Mouse (Mus musculus) neural tube, embryonic 12.5 days (tissue): Measurements from ENCODE around the gene Dctn3. TPM values are rescaled to one million over a fixed set of nuclear protein-coding genes. Genes with fewer than 3 reads are reported as not detected.

ENCODE experiments used
- ATAC-seq: fragments of 200-750 bp; cut with Nextera tagmentation; 2 replicates; pipeline ENCODE4 v1.8.0; 2017; ENCODE audit warnings: low read depth, mild to moderate bottlenecking, moderate TSS enrichment, moderate library complexity; ENCODE audit not compliant: low FRiP score
- H3K27ac ChIP-seq: fragments of 300-500 bp; sonication (generic); 2 replicates; pipeline ENCODE4 v1.5.1; 2016
- H3K27me3 ChIP-seq: fragments of 300-500 bp; sonication (generic); replicated peaks from 2 replicates; pipeline ENCODE4 v1.6.1; 2016; ENCODE audit warnings: mild to moderate bottlenecking
- H3K36me3 ChIP-seq: fragments of 300-500 bp; sonication (generic); 2 replicates; pipeline ENCODE4 v1.6.1; 2016; ENCODE audit warnings: mild to moderate bottlenecking
- H3K4me1 ChIP-seq: fragments of 300-500 bp; sonication (generic); 2 replicates; pipeline ENCODE4 v1.6.1; 2016
- H3K4me2 ChIP-seq: fragments of 300-500 bp; sonication (generic); replicated peaks from 2 replicates; pipeline ENCODE4 v1.6.1; 2016; ENCODE audit warnings: mild to moderate bottlenecking
- H3K4me3 ChIP-seq: fragments of 300-500 bp; sonication (generic); 2 replicates; pipeline ENCODE4 v1.5.1; 2016
- H3K9ac ChIP-seq: fragments of 300-500 bp; sonication (generic); 2 replicates; pipeline ENCODE4 v1.6.1; 2016; ENCODE audit warnings: mild to moderate bottlenecking
- H3K9me3 ChIP-seq: fragments of 300-500 bp; sonication (generic); 2 replicates; pipeline ENCODE4 v1.6.1; 2016; ENCODE audit warnings: mild to moderate bottlenecking
- WGBS: fragments of 180-500 bp; shearing (Covaris S2); methylation state at CpG from one replicate; pipeline ENCODE4 v1.1.7; 2016; 5-methylcytosine and 5-hydroxymethylcytosine counted together
- polyA plus RNA-seq: library from polyadenylated mRNA; unstranded; fragments of >200 nt; fragmentation: Nextera tagmentation; extraction: Ambion mirVana; gene quantifications from 2 replicates; pipeline ENCODE4 v1.2.1, GENCODE M21; 2016

Dctn3 gene
- polyA plus RNA-seq, 1 experiment from 2014 or later, result 225 TPM

DNA sequence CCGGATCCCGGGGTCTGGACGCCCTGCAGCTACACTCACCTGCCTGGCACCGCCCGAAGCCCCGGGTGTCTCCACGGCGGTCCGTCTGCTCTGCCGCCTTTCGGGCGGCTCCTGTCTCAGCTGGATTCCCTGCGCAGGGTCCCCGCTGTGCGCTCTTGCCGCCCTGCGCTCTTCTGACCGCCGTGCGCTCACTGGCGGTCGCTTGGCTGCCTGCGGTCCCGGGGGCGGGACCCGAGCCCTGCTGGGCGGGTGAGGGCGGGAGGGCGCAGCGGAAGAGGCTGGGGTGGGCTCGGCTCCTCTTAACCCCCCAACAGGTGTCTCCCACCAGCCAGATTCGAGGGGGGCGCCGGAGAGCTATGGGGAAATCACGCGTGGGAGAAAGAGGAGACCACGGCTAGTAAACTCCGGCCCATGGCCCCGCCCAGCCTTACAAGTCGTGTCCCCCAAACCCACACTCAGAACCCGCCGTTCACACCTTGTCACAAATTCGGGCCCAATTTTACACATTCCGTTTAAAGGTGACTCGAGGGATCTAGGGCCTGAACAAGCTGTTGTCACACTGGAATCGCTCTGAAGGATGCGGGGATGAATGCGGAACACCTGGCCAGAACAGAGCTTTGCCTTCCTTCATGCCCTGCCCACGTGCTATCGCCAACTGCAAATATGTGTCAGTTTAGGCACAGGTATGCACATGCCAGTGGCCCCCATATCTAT, 8.2 kb upstream of the Dctn3 start, which contains the start of gene Arid3c:
Gene Arid3c, minus strand, starts transcription at position 91 of the 714 bp plus-strand sequence.
- Histone ChIP-seq H3K9me3 (0 out of 2 replicates have a peak, but pooled peaks cover 6% of the 10 kb centered on the region), H3K36me3 (no peaks in the 10 kb centered on the region), H3K4me1 (peaks cover 24% of the 10 kb centered on the region), H3K9ac (peak within 1 kb of the TSS; percentile 44), H3K27me3 (peaks cover 69% of the 10 kb centered on the region), H3K27ac (no peak within 1 kb of the TSS), H3K4me2 (peak within 1 kb of the TSS; percentile 75), H3K4me3 (peak within 1 kb of the TSS; percentile 33)
- WGBS, result 1% methylated on average over 50 of the region's 50 CpGs
- ATAC-seq, result no peak

DNA sequence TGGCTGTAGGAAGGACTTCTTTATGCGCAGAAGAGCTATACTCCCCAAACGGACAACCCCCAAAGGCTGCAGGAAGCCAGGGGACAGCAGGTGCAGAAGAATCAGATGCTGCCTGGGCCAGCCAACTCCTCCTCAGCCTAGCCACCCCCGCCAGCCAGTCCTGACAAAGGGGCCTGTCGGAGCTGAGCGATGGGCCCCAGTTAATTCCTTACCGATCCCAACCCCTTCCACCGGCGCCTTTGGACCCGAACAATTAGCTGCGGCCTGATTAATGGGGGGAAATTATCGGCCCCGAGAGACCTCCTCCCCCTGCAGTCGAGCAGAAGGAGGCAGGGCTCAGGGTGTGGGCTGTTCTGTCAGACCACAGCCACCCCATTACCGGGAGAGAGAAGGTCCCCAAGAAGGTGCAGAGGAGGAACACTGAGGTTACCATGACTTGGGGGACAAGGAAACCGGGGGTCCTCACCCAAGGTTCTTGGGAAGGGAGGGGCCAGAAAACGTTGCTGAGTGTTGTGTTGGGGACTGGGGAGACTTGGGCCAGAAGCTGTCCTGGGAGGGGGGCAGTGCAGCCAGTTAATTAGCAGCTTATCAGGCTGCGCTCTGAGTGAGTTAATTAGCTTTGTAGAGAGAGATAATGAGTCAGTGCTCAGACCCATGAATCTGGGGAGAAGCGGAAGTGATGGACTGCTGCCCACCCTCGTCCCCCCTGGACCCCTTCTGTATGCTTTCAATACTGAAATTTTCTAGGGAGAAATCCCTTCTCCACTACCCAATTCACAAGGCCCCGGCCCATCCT, 4.1 kb upstream of the Dctn3 start:
- Histone ChIP-seq H3K27ac (0 out of 2 replicates have a peak overlapping the region, but pooled peaks have one; percentile 46), H3K36me3 (no peaks in the 10 kb centered on the region), H3K4me3 (no peak overlapping the region), H3K9ac (peak overlapping the region; percentile 26; the same call in 1 of the 2 replicates), H3K4me1 (peaks cover 39% of the 10 kb centered on the region), H3K4me2 (peak overlapping the region; percentile 46), H3K9me3 (no peaks in the 10 kb centered on the region), H3K27me3 (peaks cover 79% of the 10 kb centered on the region)
- ATAC-seq, result peak; percentile 48
- WGBS, result 9% methylated on average over 20 of the region's 20 CpGs

DNA sequence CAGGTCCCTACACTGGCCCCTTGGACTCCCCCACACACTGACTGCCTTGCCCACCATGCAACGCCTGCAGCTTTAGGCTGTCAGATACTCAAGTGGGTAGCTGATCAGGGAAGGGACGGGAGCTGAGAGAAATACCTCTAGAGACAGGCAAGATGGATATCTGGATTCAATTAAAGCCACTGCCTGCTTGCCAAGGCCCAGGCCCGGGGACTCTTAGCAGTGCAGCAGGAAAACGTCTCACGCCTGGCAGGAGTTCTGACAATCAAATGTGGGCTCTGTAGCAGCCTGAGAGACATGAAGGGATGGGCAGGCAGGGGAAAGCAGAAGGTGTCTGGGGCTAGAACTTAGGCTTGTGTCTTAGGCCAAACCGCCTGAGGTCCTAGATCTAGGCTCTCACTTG, 6.1 kb downstream of the Dctn3 start:
- H3K27me3 ChIP-seq, result no peaks in the 10 kb centered on the region
- H3K9ac ChIP-seq, result no peak overlapping the region
- WGBS, result 78% methylated on average over 6 of the region's 6 CpGs
- no peaks in the 10 kb centered on the region for H3K9me3 ChIP-seq
- no peak overlapping the region for H3K4me2 ChIP-seq
- H3K27ac ChIP-seq, result no peak overlapping the region
- H3K36me3 ChIP-seq, result peaks cover 52% of the 10 kb centered on the region
- peaks cover 32% of the 10 kb centered on the region for H3K4me1 ChIP-seq
- no peak for ATAC-seq
- H3K4me3 ChIP-seq, result no peak overlapping the region

DNA sequence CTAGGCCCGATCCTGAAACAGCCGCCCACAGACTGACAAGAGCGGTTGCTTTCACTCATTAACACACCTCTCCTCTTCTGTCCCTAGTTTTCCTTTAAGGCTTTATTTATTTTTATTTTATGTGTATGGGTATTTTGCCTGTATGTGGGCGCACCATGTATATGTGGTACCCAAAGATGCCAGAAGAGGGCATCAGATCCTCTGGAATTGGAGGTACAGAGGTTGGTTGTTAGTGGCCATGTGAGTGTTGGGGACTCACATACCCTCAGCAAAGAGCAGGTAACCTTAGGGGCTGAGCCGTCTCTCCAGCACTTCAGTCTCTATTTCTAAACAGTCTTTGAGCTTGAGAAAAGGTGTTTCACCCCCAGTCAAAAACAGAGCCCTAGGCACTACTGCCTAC, 7.4 kb downstream of the Dctn3 start:
- ATAC-seq, result no peak
- Histone ChIP-seq H3K4me1 (peaks cover 33% of the 10 kb centered on the region), H3K27me3 (no peaks in the 10 kb centered on the region), H3K4me3 (no peak overlapping the region), H3K4me2 (no peak overlapping the region), H3K27ac (no peak overlapping the region), H3K36me3 (peaks cover 56% of the 10 kb centered on the region), H3K9ac (no peak overlapping the region), H3K9me3 (no peaks in the 10 kb centered on the region)
- WGBS, result 83% methylated on average over 5 of the region's 5 CpGs

DNA sequence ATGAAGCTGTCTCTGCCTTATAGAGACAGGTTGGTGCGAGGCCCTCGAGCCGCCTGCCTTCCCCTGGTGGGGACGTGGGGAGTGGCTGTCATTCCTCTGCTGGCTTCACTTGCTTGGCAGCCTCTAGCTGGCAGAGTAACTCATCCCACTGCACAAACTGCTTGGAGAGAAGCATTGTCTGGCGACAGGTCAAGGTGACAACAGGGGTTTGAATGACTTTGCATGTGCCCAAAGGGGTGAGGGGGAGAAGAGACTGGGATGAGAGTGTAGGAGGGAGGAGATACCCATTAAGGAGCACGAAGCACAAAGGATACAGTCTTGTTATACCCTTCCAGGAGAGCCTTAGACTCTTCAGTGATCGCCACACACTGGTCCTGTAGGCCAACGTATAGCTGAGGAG, 7.9 kb downstream of the Dctn3 start:
- H3K27me3 ChIP-seq, result no peaks in the 10 kb centered on the region
- no peak for ATAC-seq
- H3K4me3 ChIP-seq, result no peak overlapping the region
- H3K36me3 ChIP-seq, result peaks cover 51% of the 10 kb centered on the region
- no peak overlapping the region for H3K27ac ChIP-seq
- no peaks in the 10 kb centered on the region for H3K9me3 ChIP-seq
- H3K4me1 ChIP-seq, result peaks cover 33% of the 10 kb centered on the region
- WGBS, result 83% methylated on average over 8 of the region's 8 CpGs
- H3K4me2 ChIP-seq, result no peak overlapping the region
- H3K9ac ChIP-seq, result no peak overlapping the region

DNA sequence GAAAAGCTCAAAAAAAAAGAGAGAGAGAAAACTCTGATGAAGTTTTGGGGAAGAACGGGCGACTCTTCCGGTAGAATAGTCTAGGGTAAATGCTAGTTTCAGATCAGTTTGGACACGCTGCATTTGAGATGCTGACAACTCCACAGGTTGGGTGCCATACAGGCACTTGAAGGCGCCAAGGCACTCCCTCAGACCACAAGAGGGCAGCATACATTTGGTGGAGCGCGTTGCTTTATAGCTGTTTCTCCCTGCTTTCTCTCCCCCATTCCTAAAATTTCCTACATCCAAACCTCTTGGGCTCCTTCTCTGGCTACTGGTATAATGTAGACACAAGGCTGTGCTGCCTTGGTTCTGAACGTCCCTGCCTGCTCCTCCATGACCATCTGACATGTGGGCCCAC, 8.7 kb downstream of the Dctn3 start:
- Histone ChIP-seq H3K27me3 (no peaks in the 10 kb centered on the region), H3K4me1 (peaks cover 33% of the 10 kb centered on the region), H3K27ac (no peak overlapping the region), H3K9me3 (no peaks in the 10 kb centered on the region), H3K4me3 (no peak overlapping the region), H3K4me2 (peak overlapping the region; percentile 93), H3K9ac (no peak overlapping the region), H3K36me3 (peaks cover 44% of the 10 kb centered on the region)
- no peak for ATAC-seq
- 15% methylated on average over 8 of the region's 8 CpGs for WGBS

DNA sequence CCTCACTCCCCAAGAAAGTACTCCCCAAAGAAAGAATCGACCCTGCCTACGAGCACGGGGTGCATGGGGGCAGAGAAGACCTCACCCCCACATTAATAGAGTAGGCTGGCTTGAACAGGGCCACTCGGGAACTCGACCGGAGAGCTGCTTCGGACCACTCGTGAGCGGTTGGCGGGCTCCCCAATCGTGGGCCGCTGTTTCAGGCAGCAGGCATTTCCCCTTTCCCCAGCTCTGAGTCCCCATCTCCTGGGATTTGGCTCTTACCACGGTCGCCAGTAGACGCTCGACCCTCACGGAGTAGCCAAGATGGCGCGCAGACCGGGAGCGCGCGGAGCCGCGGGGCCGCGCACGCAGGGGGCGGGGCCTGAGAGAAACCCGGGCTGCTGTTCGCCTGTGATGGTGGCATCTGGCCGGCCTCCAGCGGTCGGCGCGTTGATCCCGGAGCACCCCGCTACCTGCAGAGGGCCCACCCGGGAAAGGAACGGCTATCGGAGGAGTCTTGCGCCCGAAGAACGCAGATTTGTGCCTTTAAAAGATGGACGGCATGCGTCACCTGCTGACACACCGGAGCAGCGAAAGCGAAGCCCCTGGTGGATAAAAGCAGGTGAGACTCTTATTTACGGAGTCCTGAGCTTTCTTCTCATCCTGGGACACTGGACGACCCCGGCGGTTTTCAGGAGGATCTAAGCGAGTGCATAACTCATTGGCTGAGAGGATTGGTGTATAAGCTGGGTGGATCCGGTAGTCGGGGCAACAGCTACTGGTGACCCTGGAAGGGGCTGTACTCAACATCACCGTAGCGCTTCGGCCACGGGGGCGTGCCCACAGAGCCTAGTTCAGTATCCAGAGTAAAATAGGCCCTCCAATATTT, 9.5 kb downstream of the Dctn3 start, which contains the start of gene Rpp25l:
Gene Rpp25l, minus strand, starts transcription at position 338 of the 871 bp plus-strand sequence.
- Histone ChIP-seq H3K9me3 (no peaks in the 10 kb centered on the region), H3K36me3 (peaks cover 35% of the 10 kb centered on the region), H3K4me2 (peak within 1 kb of the TSS; percentile 93), H3K4me1 (peaks cover 33% of the 10 kb centered on the region), H3K27me3 (no peaks in the 10 kb centered on the region), H3K27ac (no peak within 1 kb of the TSS), H3K4me3 (peak within 1 kb of the TSS; percentile 77), H3K9ac (peak within 1 kb of the TSS; percentile 86)
- WGBS, result under 1% methylated on average over 61 of the region's 61 CpGs
- peak; percentile 72 for ATAC-seq

DNA sequence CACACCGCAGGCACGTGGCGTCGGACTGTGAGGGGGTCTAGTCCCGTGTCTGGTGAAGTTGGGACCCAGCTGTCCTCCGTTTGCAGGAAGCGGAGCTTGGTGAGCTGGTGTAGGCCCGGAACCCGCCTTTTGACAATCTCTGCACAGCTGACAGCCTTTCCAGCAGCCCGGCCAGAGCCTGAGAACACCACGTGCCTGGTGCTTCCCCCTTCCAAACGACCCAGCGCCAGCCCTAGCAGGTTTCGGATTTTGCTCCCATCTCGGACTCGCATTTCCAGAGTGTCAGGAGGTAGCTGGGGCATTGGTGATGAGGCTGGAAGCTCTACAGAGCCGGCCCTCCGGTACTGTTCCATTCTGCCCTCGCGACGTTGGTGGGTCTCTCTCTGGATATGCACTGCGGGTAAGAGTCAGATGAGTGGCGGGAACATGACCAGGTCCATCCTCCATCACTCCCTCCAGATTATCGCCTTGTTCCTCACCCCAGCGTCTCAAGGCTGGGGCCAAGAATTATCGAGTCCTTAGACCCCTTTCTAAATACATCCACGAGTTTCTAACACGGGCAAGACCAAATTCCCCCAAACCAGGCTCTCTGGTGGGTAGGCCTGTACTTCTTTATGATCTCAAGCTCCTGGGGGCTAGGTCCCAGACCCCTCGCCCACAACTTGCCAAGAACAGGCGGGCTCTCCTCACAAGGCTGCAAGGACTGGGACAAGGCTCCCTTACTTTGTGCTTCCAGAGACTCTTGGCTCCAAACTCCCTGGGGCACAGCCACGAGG, 10.4 kb downstream of the Dctn3 start:
- H3K4me2 ChIP-seq, result peak overlapping the region; percentile 93
- H3K4me1 ChIP-seq, result peaks cover 39% of the 10 kb centered on the region
- no peaks in the 10 kb centered on the region for H3K27me3 ChIP-seq
- H3K36me3 ChIP-seq, result peaks cover 27% of the 10 kb centered on the region
- WGBS, result 56% methylated on average over 31 of the region's 31 CpGs
- H3K9ac ChIP-seq, result peak overlapping the region; percentile 86
- no peak overlapping the region for H3K27ac ChIP-seq
- H3K9me3 ChIP-seq, result no peaks in the 10 kb centered on the region
- peak overlapping the region; percentile 77 for H3K4me3 ChIP-seq
- ATAC-seq, result no peak

DNA sequence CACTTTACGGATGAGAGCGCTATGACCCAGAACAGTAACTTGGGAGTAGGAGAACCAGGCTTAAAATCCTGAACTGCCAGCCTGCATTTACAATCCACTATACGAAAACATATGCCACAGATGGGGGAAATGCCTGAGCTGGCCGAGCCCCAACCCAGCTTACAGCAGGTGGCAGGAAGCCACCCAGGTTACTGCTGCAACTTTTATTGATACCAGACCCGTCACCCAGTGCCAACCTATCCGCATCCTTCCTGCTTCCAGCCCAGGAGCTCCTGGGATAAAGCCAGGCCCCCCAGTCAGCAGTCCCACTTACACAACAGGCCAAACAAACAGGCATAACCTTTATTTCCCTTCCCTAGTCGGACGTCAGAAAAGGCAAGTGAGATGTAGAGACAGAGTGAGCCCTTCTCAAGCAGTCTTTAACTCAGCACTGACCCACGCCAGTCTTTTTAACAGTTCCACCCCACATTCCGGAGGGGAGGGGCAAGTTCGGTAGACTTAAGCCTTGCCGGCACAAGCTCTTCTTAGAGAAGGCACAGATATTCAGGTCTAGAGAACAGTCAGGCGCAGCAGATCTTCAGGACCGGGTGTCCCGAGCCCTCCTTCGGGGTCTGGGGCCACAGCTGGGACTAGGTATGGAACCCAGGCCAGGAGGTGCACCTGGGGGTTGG, 11.1 kb downstream of the Dctn3 start:
- no peak for ATAC-seq
- no peaks in the 10 kb centered on the region for H3K27me3 ChIP-seq
- peak overlapping the region; percentile 93 for H3K4me2 ChIP-seq
- H3K9me3 ChIP-seq, result no peaks in the 10 kb centered on the region
- peaks cover 42% of the 10 kb centered on the region for H3K4me1 ChIP-seq
- peak overlapping the region; percentile 86 for H3K9ac ChIP-seq
- peak overlapping the region; percentile 77 for H3K4me3 ChIP-seq
- H3K27ac ChIP-seq, result no peak overlapping the region
- WGBS, result 83% methylated on average over 16 of the region's 16 CpGs
- H3K36me3 ChIP-seq, result peaks cover 20% of the 10 kb centered on the region

DNA sequence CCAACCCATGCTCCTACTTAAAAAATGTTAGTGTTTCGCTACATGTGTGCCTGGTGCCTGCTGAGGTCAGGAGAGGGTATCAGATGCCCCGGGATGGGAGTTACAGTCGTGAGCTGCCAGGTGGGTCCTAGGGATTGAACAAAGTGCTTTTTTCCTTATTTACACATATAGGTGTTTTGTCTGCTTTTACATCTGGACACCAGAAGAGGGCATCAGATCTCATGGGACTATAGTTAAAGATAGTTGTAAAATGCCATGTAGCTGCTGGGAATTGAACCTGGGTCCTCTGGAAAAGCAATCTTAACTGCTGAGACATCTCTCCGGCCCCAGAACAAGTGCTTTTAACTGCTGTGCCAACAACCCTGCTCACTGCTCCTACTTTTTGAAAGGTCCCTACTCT, 12.7 kb downstream of the Dctn3 start:
- Histone ChIP-seq H3K27me3 (0 out of 2 replicates have a peak, but pooled peaks cover 7% of the 10 kb centered on the region), H3K4me3 (no peak overlapping the region), H3K9ac (no peak overlapping the region), H3K27ac (no peak overlapping the region), H3K9me3 (no peaks in the 10 kb centered on the region), H3K4me2 (no peak overlapping the region), H3K36me3 (peaks cover 11% of the 10 kb centered on the region; the same call in 1 of the 2 replicates), H3K4me1 (peaks cover 44% of the 10 kb centered on the region)
- WGBS, result 61% methylated on average over 4 of the region's 4 CpGs
- no peak for ATAC-seq
